Mouse (Mus musculus) T-helper 17 cell (primary cell): Measurements from ENCODE around the gene BC051142.
"Not testable (repeated sequence)": the region's sequence is repeated elsewhere in the genome, so short reads cannot be mapped to it uniquely, and the experiment has no call there.

Experiments used
- in situ Hi-C, 2 experiments: fragments of 300-600 bp; cut with MboI, MseI; formaldehyde crosslinking; loops; 1 replicate in 1 of 2; 2 replicates in 1 of 2; pipeline ENCODE4 v1.15.1; 2025; ENCODE audit warnings: high pct_unique_total_duplicates in 2 of 2

BC051142 gene

DNA sequence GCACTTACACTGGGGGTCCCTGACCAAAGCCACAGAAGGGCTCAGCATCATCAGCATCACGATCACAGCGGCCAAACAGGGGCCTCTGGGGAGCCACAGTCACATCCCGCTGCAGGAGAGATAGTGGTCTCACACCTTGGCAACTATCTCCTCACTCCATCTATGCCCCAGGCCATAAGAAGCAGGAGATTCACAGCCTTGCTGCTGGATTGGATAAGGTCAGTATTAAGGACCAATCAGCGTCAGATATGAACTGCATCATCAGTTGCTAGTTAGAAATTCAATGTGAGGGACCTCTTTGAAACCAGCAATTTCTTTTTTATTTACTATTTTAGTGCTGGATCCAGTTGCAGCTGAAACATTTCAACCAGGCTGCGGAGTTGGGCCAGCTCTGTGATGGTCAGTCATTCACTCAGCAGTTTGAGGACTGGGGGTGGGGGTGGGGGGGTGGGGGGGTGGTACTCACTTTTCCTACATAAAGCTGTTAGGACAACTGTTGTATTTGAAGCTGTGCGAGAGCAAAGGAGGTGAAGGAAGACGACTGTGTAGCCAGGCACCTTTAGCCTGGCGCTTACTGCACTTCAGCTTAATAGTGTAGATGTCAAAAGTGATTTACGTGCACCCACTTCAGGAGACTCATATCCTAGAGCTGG is 436 bp upstream of the BC051142 start:
- in situ Hi-C loops = loop anchor here in 1 of 2 experiments (10.0 kb wide), 1 partner anchor 817 kb away; no protein-coding TSS in a partner anchor

- in situ Hi-C loops = loop anchor here in 1 of 2 experiments (10.0 kb wide), 1 partner anchor 815 kb away; no protein-coding TSS in a partner anchor
Observed at GRCm38 (mm10) chr17:34399394-34399715, 735 bp downstream of the BC051142 start.

- in situ Hi-C loops = no loop called here
Observed at GRCm38 (mm10) chr17:34411117-34411516, 12.5 kb downstream of the BC051142 start.

DNA sequence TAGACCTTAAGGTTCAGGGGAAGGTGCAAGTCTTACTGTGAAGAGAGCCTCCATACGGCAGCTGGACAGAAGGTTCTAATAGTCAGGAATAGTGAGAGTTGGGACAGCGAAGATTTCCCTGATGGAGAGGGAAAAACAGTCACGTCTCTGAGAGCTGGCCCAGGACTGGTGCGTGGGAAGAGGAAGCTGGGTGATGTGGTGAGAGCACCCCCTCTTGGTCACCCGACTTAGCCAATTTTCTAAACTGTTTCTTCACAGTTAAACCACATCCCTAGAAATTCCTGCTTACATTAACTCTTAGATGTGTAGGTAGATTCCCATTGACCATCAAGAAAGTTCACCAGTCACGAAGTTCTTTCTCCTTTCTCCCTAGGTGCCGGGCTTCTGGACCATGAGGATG is 21.4 kb downstream of the BC051142 start:
- in situ Hi-C loops = no loop called here

- in situ Hi-C loops = no loop called here
Observed at GRCm38 (mm10) chr17:34427597-34427996, 29.0 kb downstream of the BC051142 start.

DNA sequence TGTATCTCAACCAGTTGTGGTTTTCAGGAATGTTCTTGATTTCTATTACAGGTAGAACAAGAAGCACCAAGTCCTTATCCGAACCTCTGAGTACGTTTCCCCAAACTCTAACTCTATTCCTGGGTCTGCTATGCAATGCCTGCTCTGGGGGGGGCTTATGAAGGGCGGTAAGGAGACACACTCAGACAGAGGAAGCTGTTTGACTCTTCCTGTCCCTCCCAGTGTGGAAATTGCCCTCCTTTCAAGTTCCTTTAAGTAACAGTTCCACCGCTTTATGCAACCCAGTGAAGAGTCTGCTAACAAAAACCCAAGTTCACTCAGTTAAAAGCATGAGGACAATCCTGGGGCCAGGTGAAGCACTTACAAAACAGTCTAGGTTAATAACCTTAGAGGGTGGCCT is 38.5 kb downstream of the BC051142 start:
- in situ Hi-C loops = no loop called here

DNA sequence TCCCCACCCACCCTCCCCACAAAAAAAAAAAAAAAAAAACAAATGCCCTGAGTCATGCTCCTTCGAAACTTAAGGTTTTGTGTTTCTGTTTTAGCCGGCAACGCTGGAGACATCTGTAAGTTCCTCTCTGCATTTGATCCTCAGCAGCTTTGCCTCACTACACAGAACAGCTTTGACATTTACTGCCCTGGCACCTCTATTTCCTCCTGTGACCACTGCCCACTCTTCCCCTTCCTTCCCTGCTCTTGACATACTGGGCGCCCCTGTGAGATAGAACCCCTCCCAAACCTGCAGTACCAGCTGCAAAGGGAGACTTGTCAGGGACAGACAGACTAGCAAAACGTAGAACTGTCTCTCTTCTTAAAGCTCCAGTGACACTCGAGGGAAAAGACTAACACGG is 39.0 kb downstream of the BC051142 start:
- in situ Hi-C loops = no loop called here

DNA sequence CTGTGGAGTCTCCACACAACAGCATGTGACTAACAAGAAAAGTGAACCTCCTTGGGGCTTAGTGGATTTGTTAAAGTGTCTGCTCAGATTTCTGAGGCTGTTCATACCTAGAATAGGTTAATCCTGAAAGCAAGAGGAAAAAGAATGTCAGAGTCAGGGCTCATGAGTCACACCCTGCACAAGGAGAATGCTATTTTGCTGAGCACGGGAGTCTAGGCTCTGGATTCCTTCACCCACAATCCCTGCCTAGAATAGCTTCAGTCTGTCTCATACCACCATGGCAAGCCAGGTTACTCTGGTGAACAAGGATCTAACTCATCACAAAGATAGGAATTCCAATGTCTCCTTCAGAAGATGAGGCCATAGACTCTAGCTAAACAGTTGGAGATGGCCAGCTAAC is 40.0 kb downstream of the BC051142 start:
- in situ Hi-C loops = no loop called here

GRCm38 (mm10) chr17:34439795-34440194 is 41.2 kb downstream of the BC051142 start:
- in situ Hi-C loops = no loop called here

GRCm38 (mm10) chr17:34441990-34442389 is 43.4 kb downstream of the BC051142 start:
- in situ Hi-C loops = no loop called here

- in situ Hi-C loops = loop anchor here in 1 of 2 experiments (5.0 kb wide), 1 partner anchor 104 kb away; no protein-coding TSS in a partner anchor
Observed at GRCm38 (mm10) chr17:34448473-34449041, 49.9 kb downstream of the BC051142 start.

- in situ Hi-C loops = no loop called here
Observed at GRCm38 (mm10) chr17:34457668-34458067, 59.0 kb downstream of the BC051142 start.

DNA sequence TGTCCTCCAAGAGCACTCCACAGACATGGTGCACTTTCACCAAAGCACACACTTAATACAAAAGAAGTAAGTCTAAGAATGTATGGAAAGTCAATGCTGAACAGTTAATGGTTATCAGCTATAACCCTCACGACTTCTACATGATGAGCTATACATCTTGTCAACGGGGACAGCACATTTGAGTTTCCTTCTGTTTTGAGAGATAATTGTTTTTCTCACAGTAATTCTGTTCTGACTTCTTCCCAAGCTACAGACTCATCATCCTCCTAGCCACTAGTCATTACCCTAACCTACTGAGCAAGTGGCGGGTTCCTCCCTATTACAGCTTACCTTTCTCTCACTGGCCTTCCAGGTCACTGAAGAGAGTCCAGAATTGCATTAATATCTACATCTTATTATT is 60.6 kb downstream of the BC051142 start:
- in situ Hi-C loops = no loop called here

GRCm38 (mm10) chr17:34465906-34466305 is 67.3 kb downstream of the BC051142 start:
- in situ Hi-C loops = not testable (repeated sequence)

DNA sequence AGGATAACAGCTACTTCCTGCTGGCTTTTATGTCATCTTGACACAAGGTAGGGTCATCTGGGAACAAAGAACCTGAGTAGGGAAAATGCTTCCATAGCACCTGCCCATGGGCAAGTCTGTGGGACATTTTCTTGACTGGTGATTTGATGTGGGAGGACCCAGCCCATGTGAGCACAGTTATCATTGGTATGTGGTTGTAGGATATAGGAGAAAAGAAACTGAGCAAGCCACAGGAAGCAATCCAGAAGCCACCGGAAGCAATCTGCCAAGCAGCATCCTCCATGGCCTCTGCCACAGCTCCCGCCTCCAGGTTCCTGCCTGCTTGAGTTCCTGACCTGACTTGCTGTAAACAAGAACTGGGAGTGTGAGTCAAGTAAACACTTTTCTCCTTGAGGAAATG is 71.9 kb downstream of the BC051142 start:
- in situ Hi-C loops = no loop called here

DNA sequence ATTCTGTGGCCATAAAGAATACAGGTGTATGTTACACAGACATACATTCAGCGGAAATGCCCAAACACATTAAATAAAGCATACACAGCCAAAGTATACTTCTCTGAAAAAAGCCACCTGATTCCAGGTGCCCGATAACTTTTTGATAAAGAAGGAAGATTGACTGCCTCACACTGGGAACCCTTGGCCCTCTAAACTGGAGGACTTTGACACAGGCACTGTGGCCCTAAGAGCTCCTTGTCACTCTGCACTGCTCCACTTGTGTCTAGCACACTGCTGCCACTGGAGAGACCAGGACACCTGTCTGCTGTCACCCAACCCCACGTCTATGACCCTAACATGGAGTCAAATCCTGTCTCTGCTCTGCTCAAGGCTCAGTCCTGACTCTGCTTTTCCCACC is 76.4 kb downstream of the BC051142 start:
- in situ Hi-C loops = no loop called here

DNA sequence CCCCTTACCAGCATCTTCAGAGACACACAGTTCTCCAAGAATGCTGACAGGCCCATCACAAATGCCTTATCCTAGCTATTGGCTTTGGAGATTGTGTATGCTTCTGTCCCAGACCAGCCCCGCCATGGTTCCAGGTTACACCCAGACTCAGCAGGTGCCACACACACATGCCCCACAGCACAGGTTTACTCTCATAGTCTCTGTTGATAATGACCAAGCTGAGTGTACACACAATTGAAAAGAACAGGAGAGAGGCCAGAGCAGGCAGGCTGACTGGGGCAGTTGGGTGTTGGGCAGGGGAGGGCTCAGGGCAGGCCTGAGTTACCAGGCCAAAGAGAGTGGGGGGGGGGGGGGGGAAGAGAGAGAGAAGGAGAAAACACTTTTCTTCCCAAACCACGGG is 77.8 kb downstream of the BC051142 start:
- in situ Hi-C loops = no loop called here

GRCm38 (mm10) chr17:34477238-34478013 is 78.8 kb downstream of the BC051142 start, which contains the start of gene Btnl4:
Btnl4 (minus strand) TSS chr17:34477318.
- in situ Hi-C loops = not testable (repeated sequence)

- in situ Hi-C loops = no loop called here
Observed at GRCm38 (mm10) chr17:34492796-34493195, 94.2 kb downstream of the BC051142 start.

DNA sequence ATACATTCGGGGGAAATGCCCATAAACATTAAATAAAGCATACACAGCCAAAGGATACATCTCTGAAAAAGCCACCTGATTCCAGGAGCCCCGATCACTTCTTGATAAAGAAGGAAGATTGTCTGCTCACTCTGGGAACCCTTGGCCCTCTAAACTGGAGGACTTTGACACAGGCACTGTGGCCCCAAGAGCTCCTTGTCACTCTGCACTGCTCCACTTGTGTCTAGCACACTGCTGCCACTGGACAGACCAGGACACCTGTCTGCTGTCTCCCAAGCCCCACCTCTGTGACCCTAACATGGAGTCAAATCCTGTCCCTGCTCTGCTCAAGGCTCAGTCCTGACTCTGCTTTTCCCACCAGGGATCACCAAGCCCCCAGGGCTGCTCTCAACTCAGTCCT is 96.5 kb downstream of the BC051142 start:
- in situ Hi-C loops = not testable (repeated sequence)

- in situ Hi-C loops = no loop called here
Observed at GRCm38 (mm10) chr17:34496539-34496938, 97.9 kb downstream of the BC051142 start.

DNA sequence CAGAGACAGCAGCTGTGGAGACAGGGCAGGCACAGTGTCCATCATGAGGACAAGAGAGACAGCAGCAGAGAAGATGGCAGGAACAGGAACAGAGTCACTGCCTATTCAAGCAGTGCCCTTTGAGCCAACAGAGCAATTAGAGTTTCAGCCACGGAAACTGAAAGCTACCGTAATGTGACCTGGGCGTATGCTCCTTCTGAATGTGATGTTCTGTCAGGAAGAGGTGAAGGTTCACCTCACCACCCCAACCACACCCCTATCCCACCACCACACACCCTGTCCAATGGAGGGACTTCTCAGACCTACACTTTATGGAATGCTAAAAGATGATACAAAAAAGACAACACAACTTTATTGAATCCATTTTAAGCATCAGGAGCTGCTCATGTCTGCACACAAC is 98.7 kb downstream of the BC051142 start:
- in situ Hi-C loops = not testable (repeated sequence)

DNA sequence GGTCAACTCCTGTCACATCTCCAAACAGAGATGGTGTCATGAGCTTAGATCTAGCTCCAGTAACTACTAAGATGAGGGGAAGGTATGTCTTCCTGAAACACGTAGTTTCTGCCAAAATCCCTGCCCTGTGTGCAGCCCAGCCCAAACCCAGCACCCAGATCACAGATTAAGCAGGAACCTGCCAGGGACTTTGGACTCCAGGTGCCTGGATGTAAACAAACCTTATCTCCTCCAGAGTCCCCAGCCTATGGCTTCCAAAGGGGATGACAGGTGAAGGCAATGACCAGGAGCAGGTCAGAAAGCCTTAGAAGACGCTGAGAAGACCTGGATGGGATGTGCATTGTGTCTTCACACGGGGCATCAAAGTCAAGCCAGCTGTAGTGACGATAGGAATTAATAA is 99.1 kb downstream of the BC051142 start:
- in situ Hi-C loops = not testable (repeated sequence)
